Mouse (Mus musculus): Measurements from ENCODE around the gene Tcaf2. TPM values are rescaled to one million over a fixed set of nuclear protein-coding genes. Genes with fewer than 3 reads are reported as not detected.

Tcaf2 gene
- not detected in 2 replicates for polyA plus RNA-seq (2012; ENCODE audit: low replicate concordance)

DNA sequence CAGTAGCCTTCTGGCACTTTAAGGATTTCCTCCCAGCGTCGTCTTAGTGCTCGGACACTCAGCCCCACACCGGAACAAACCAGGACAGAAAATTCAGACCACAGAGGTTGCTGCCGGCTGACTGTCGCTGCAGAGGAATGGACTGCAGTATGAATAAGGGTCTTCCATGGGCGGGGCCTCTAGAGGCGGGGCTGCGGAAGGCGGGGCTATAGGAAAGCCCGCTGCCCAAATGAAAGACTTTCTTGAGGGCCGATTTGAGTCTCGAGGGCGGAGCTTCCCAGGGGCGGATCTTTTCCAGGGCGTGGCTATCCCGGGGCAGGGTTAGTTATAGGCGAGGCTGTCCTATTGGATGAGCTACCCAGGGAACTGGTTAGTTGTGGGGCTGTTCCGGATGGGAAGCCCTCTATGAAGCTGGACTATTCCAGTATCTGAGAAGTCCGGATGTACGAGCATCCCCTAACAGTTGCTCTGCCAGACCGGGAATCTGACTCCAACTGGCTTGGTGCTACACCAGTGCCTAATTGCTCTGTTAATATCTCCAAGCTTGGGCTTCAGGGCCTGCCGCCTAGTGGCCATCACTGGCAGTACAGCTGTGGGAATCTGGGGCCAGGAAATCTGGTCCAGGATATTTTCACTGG, at the start of gene Tcaf2:
Gene Tcaf2 (minus strand): TSS at position 343 of the 638 bp plus-strand sequence.

DNA sequence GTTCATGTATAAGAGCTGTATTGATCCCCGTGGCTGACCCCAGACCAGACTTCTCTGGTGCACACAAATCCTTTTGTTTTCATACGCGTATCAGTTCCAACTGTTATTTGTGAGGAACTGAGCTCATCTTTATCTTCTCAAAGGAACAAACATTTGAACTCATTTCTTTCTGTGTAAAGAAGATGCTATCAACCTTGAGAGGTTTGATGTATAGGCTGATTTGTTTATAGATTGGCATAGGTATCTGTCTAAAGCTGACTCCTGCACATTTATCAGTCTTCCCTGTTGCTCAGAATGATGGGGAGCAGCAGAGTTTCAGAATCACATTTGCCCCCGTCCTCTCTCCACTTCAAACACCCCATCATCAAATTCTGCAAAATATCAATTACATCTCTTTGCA, 47.5 kb downstream of the Tcaf2 start, which contains the start of gene Tcaf3:
Gene Tcaf3 (minus strand): TSS at position 101 of the 400 bp plus-strand sequence.

Other genes with a start within 250 kb of the Tcaf2 start
- gene Tas2r143, start 245.0 kb downstream of the Tcaf2 start, polyA plus RNA-seq (2012; ENCODE audit: low replicate concordance): not detected in 2 replicates
- not detected in 2 replicates for gene Tas2r135, start 239.8 kb downstream of the Tcaf2 start, polyA plus RNA-seq (2012; ENCODE audit: low replicate concordance)
- not detected in 2 replicates for gene Tas2r126, start 210.7 kb downstream of the Tcaf2 start, polyA plus RNA-seq (2012; ENCODE audit: low replicate concordance)
- not detected in 2 replicates for gene Olfr458, start 180.1 kb downstream of the Tcaf2 start, polyA plus RNA-seq (2012; ENCODE audit: low replicate concordance)
- gene Olfr457, start 168.9 kb downstream of the Tcaf2 start, polyA plus RNA-seq (2012; ENCODE audit: low replicate concordance): not detected in 2 replicates
- not detected in 2 replicates for gene Olfr456, start 158.0 kb downstream of the Tcaf2 start, polyA plus RNA-seq (2012; ENCODE audit: low replicate concordance)
- gene Olfr455, start 97.7 kb downstream of the Tcaf2 start, polyA plus RNA-seq (2012; ENCODE audit: low replicate concordance): not detected in 2 replicates
- not detected in 2 replicates for gene Tcaf3, start 47.6 kb downstream of the Tcaf2 start, polyA plus RNA-seq (2012; ENCODE audit: low replicate concordance)
- 0.11 and 0.17 TPM in 2 replicates for gene Tcaf1, start 64.8 kb upstream of the Tcaf2 start, polyA plus RNA-seq (2012; ENCODE audit: low replicate concordance)
- not detected in 2 replicates for gene Olfr453, start 94.1 kb upstream of the Tcaf2 start, polyA plus RNA-seq (2012; ENCODE audit: low replicate concordance)
- 0.06 TPM in 1 of 2 replicates, not detected in the other for gene Olfr38, start 111.2 kb upstream of the Tcaf2 start, polyA plus RNA-seq (2012; ENCODE audit: low replicate concordance)
- not detected in 2 replicates for gene Olfr452, start 139.8 kb upstream of the Tcaf2 start, polyA plus RNA-seq (2012; ENCODE audit: low replicate concordance)
- 0.26 TPM in 1 of 2 replicates, not detected in the other for gene Olfr450, start 166.7 kb upstream of the Tcaf2 start, polyA plus RNA-seq (2012; ENCODE audit: low replicate concordance)
- not detected in 2 replicates for gene Olfr449, start 189.1 kb upstream of the Tcaf2 start, polyA plus RNA-seq (2012; ENCODE audit: low replicate concordance)
- gene Olfr448, start 245.2 kb upstream of the Tcaf2 start, polyA plus RNA-seq (2012; ENCODE audit: low replicate concordance): not detected in 2 replicates